Mouse (Mus musculus): Measurements from ENCODE around the gene Gabrp. TPM values are rescaled to one million over a fixed set of nuclear protein-coding genes. Genes with fewer than 3 reads are reported as not detected.

Gene Gabrp
- polyA plus RNA-seq, 1 experiment from 2014 or later, result not detected

- Histone ChIP-seq H3K27ac (ENCODE audit: low read length) (no peak overlapping the region), H3K9me3 (ENCODE audit: control insufficient read depth, low read depth, low read length) (no peaks in the 10 kb centered on the region), H3K4me3 (ENCODE audit: low read depth, low read length) (no peak overlapping the region), H3K4me1 (ENCODE audit: control insufficient read depth, insufficient read depth, low read length) (no peaks in the 10 kb centered on the region), H3K36me3 (ENCODE audit: control insufficient read depth, insufficient read depth, low read length) (no peaks in the 10 kb centered on the region), H3K4me2 (replicated peaks; ENCODE audit: low read depth, low read length) (no peak overlapping the region), H3K9ac (replicated peaks; ENCODE audit: low read depth, low read length) (no peak overlapping the region), H3K27me3 (ENCODE audit: control insufficient read depth, insufficient read depth, low read length) (no peaks in the 10 kb centered on the region)
- ATAC-seq (ENCODE audit: insufficient number of reproducible peaks, insufficient read depth, low FRiP score, low read depth), result no peak; the same call in 1 of the 2 replicates
- WGBS, result 40% methylated on average over 11 of the region's 11 CpGs
Observed at GRCm38 (mm10) chr11:33544121-33544520, 34.6 kb downstream of the Gabrp start.

- H3K27me3 ChIP-seq (ENCODE audit: control insufficient read depth, insufficient read depth, low read length), result no peaks in the 10 kb centered on the region
- 79% methylated on average over 5 of the region's 5 CpGs for WGBS
- H3K36me3 ChIP-seq (ENCODE audit: control insufficient read depth, insufficient read depth, low read length), result no peaks in the 10 kb centered on the region
- H3K27ac ChIP-seq (ENCODE audit: low read length), result no peak overlapping the region
- no peak overlapping the region for H3K4me3 ChIP-seq (ENCODE audit: low read depth, low read length)
- no peaks in the 10 kb centered on the region for H3K9me3 ChIP-seq (ENCODE audit: control insufficient read depth, low read depth, low read length)
- no peak for ATAC-seq (ENCODE audit: insufficient number of reproducible peaks, insufficient read depth, low FRiP score, low read depth)
- H3K9ac ChIP-seq (replicated peaks; ENCODE audit: low read depth, low read length), result no peak overlapping the region
- no peaks in the 10 kb centered on the region for H3K4me1 ChIP-seq (ENCODE audit: control insufficient read depth, insufficient read depth, low read length)
- H3K4me2 ChIP-seq (replicated peaks; ENCODE audit: low read depth, low read length), result no peak overlapping the region
Observed at GRCm38 (mm10) chr11:33537390-33538125, 41.2 kb downstream of the Gabrp start.

- Histone ChIP-seq H3K9ac (replicated peaks; ENCODE audit: low read depth, low read length) (no peak overlapping the region), H3K4me3 (ENCODE audit: low read depth, low read length) (no peak overlapping the region), H3K27me3 (ENCODE audit: control insufficient read depth, insufficient read depth, low read length) (no peaks in the 10 kb centered on the region), H3K9me3 (ENCODE audit: control insufficient read depth, low read depth, low read length) (no peaks in the 10 kb centered on the region), H3K4me2 (replicated peaks; ENCODE audit: low read depth, low read length) (no peak overlapping the region), H3K27ac (ENCODE audit: low read length) (no peak overlapping the region), H3K36me3 (ENCODE audit: control insufficient read depth, insufficient read depth, low read length) (no peaks in the 10 kb centered on the region), H3K4me1 (ENCODE audit: control insufficient read depth, insufficient read depth, low read length) (no peaks in the 10 kb centered on the region)
- no peak for ATAC-seq (ENCODE audit: insufficient number of reproducible peaks, insufficient read depth, low FRiP score, low read depth)
- 92% methylated on average over 3 of the region's 3 CpGs for WGBS
Observed at GRCm38 (mm10) chr11:33536636-33537035, 42.1 kb downstream of the Gabrp start.

GRCm38 (mm10) chr11:33534541-33534940 is 44.2 kb downstream of the Gabrp start:
- Histone ChIP-seq H3K36me3 (ENCODE audit: control insufficient read depth, insufficient read depth, low read length) (no peaks in the 10 kb centered on the region), H3K27ac (ENCODE audit: low read length) (no peak overlapping the region), H3K4me2 (replicated peaks; ENCODE audit: low read depth, low read length) (no peak overlapping the region), H3K4me1 (ENCODE audit: control insufficient read depth, insufficient read depth, low read length) (no peaks in the 10 kb centered on the region), H3K27me3 (ENCODE audit: control insufficient read depth, insufficient read depth, low read length) (no peaks in the 10 kb centered on the region), H3K4me3 (ENCODE audit: low read depth, low read length) (no peak overlapping the region), H3K9ac (replicated peaks; ENCODE audit: low read depth, low read length) (no peak overlapping the region), H3K9me3 (ENCODE audit: control insufficient read depth, low read depth, low read length) (no peaks in the 10 kb centered on the region)
- 83% methylated on average over 4 of the region's 4 CpGs for WGBS
- no peak for ATAC-seq (ENCODE audit: insufficient number of reproducible peaks, insufficient read depth, low FRiP score, low read depth)

- ATAC-seq (ENCODE audit: insufficient number of reproducible peaks, insufficient read depth, low FRiP score, low read depth), result no peak
- 67% methylated on average over 3 of the region's 3 CpGs for WGBS
- Histone ChIP-seq H3K9me3 (ENCODE audit: control insufficient read depth, low read depth, low read length) (no peaks in the 10 kb centered on the region), H3K36me3 (ENCODE audit: control insufficient read depth, insufficient read depth, low read length) (no peaks in the 10 kb centered on the region), H3K27ac (ENCODE audit: low read length) (no peak overlapping the region), H3K4me2 (replicated peaks; ENCODE audit: low read depth, low read length) (no peak overlapping the region), H3K9ac (replicated peaks; ENCODE audit: low read depth, low read length) (no peak overlapping the region), H3K4me1 (ENCODE audit: control insufficient read depth, insufficient read depth, low read length) (no peaks in the 10 kb centered on the region), H3K4me3 (ENCODE audit: low read depth, low read length) (no peak overlapping the region), H3K27me3 (ENCODE audit: control insufficient read depth, insufficient read depth, low read length) (no peaks in the 10 kb centered on the region)
Observed at GRCm38 (mm10) chr11:33533577-33533976, 45.2 kb downstream of the Gabrp start.

- Histone ChIP-seq H3K9me3 (ENCODE audit: control insufficient read depth, low read depth, low read length) (no peaks in the 10 kb centered on the region), H3K9ac (replicated peaks; ENCODE audit: low read depth, low read length) (no peak overlapping the region), H3K4me2 (replicated peaks; ENCODE audit: low read depth, low read length) (no peak overlapping the region), H3K27ac (ENCODE audit: low read length) (no peak overlapping the region), H3K36me3 (ENCODE audit: control insufficient read depth, insufficient read depth, low read length) (no peaks in the 10 kb centered on the region), H3K4me1 (ENCODE audit: control insufficient read depth, insufficient read depth, low read length) (no peaks in the 10 kb centered on the region), H3K27me3 (ENCODE audit: control insufficient read depth, insufficient read depth, low read length) (no peaks in the 10 kb centered on the region), H3K4me3 (ENCODE audit: low read depth, low read length) (no peak overlapping the region)
- no peak for ATAC-seq (ENCODE audit: insufficient number of reproducible peaks, insufficient read depth, low FRiP score, low read depth)
- 4% methylated on average over 2 of the region's 2 CpGs for WGBS
Observed at GRCm38 (mm10) chr11:33529576-33529975, 49.2 kb downstream of the Gabrp start.

GRCm38 (mm10) chr11:33513376-33513991 is 65.3 kb downstream of the Gabrp start, which contains the start of gene Ranbp17:
TSS of gene Ranbp17 (minus strand) at chr11:33513746.
- Histone ChIP-seq H3K4me1 (ENCODE audit: control insufficient read depth, insufficient read depth, low read length) (no peaks in the 10 kb centered on the region), H3K4me2 (replicated peaks; ENCODE audit: low read depth, low read length) (peak within 1 kb of the TSS; percentile 46), H3K4me3 (ENCODE audit: low read depth, low read length) (peak within 1 kb of the TSS; percentile 72), H3K9me3 (ENCODE audit: control insufficient read depth, low read depth, low read length) (no peaks in the 10 kb centered on the region), H3K9ac (replicated peaks; ENCODE audit: low read depth, low read length) (peak within 1 kb of the TSS; percentile 59), H3K27me3 (ENCODE audit: control insufficient read depth, insufficient read depth, low read length) (no peaks in the 10 kb centered on the region), H3K36me3 (ENCODE audit: control insufficient read depth, insufficient read depth, low read length) (no peaks in the 10 kb centered on the region), H3K27ac (ENCODE audit: low read length) (peak within 1 kb of the TSS; percentile 55)
- ATAC-seq (ENCODE audit: insufficient number of reproducible peaks, insufficient read depth, low FRiP score, low read depth), result peak; percentile 81
- WGBS, result 2% methylated on average over 58 of the region's 72 CpGs

GRCm38 (mm10) chr11:33512854-33513375 is 65.8 kb downstream of the Gabrp start:
- no peaks in the 10 kb centered on the region for H3K4me1 ChIP-seq (ENCODE audit: control insufficient read depth, insufficient read depth, low read length)
- peak; percentile 85 for ATAC-seq (ENCODE audit: insufficient number of reproducible peaks, insufficient read depth, low FRiP score, low read depth)
- H3K4me2 ChIP-seq (replicated peaks; ENCODE audit: low read depth, low read length), result peak overlapping the region; percentile 46
- H3K9ac ChIP-seq (replicated peaks; ENCODE audit: low read depth, low read length), result peak overlapping the region; percentile 59
- H3K36me3 ChIP-seq (ENCODE audit: control insufficient read depth, insufficient read depth, low read length), result no peaks in the 10 kb centered on the region
- WGBS, result under 1% methylated on average over 43 of the region's 43 CpGs
- peak overlapping the region; percentile 72 for H3K4me3 ChIP-seq (ENCODE audit: low read depth, low read length)
- no peaks in the 10 kb centered on the region for H3K27me3 ChIP-seq (ENCODE audit: control insufficient read depth, insufficient read depth, low read length)
- H3K27ac ChIP-seq (ENCODE audit: low read length), result peak overlapping the region; percentile 55
- H3K9me3 ChIP-seq (ENCODE audit: control insufficient read depth, low read depth, low read length), result no peaks in the 10 kb centered on the region
